Mouse (Mus musculus): Measurements from ENCODE around the gene Ppp1r1b. TPM values are rescaled to one million over a fixed set of nuclear protein-coding genes. Genes with fewer than 3 reads are reported as not detected.
A peak's percentile ranks its signal among the peaks of the same experiment; 100 is the strongest.

Ppp1r1b gene
- polyA plus RNA-seq, 1 experiment from 2014 or later = 0.13 TPM

- 6% methylated on average over 11 of the region's 11 CpGs for WGBS
- no peaks in the 10 kb centered on the region for H3K36me3 ChIP-seq
- H3K27ac ChIP-seq = 0 out of 2 replicates have a peak overlapping the region, but pooled peaks have one; percentile 3
- H3K4me1 ChIP-seq = peaks cover 35% of the 10 kb centered on the region
- H3K9ac ChIP-seq = 0 out of 2 replicates have a peak overlapping the region, but pooled peaks have one; percentile 18
- H3K9me3 ChIP-seq = no peaks in the 10 kb centered on the region
- peak overlapping the region; percentile 38; the same call in 1 of the 2 replicates for H3K4me3 ChIP-seq
- peaks cover 87% of the 10 kb centered on the region for H3K27me3 ChIP-seq (replicated peaks)
- peak; percentile 14; the same call in 1 of the 2 replicates for ATAC-seq (ENCODE audit: low FRiP score, low read depth)
- peak overlapping the region; percentile 84 for H3K4me2 ChIP-seq (replicated peaks)
These were observed 8.4 kb upstream of the Ppp1r1b start for GRCm38 (mm10) chr11:98339679-98340287.

GRCm38 (mm10) chr11:98340597-98340996 lies 7.6 kb upstream of the Ppp1r1b start:
- Histone ChIP-seq H3K27ac (no peak overlapping the region), H3K4me3 (no peak overlapping the region), H3K9me3 (no peaks in the 10 kb centered on the region), H3K36me3 (no peaks in the 10 kb centered on the region), H3K4me1 (peaks cover 35% of the 10 kb centered on the region), H3K4me2 (replicated peaks) (no peak overlapping the region), H3K27me3 (replicated peaks) (peaks cover 85% of the 10 kb centered on the region), H3K9ac (no peak overlapping the region)
- no peak for ATAC-seq (ENCODE audit: low FRiP score, low read depth)
- 8% methylated on average over 4 of the region's 4 CpGs for WGBS

GRCm38 (mm10) chr11:98341174-98341573 lies 7.0 kb upstream of the Ppp1r1b start:
- H3K27ac ChIP-seq = no peak overlapping the region
- peaks cover 35% of the 10 kb centered on the region for H3K4me1 ChIP-seq
- no peak overlapping the region for H3K9ac ChIP-seq
- H3K9me3 ChIP-seq = no peaks in the 10 kb centered on the region
- H3K4me3 ChIP-seq = no peak overlapping the region
- H3K36me3 ChIP-seq = no peaks in the 10 kb centered on the region
- ATAC-seq (ENCODE audit: low FRiP score, low read depth) = no peak
- peaks cover 85% of the 10 kb centered on the region for H3K27me3 ChIP-seq (replicated peaks)
- H3K4me2 ChIP-seq (replicated peaks) = no peak overlapping the region
- WGBS = 49% methylated on average over 4 of the region's 4 CpGs

GRCm38 (mm10) chr11:98342000-98342945 lies 5.9 kb upstream of the Ppp1r1b start:
- Histone ChIP-seq H3K4me2 (replicated peaks) (peak overlapping the region; percentile 48), H3K27me3 (replicated peaks) (peaks cover 85% of the 10 kb centered on the region), H3K9ac (0 out of 2 replicates have a peak overlapping the region, but pooled peaks have one; percentile 9), H3K36me3 (no peaks in the 10 kb centered on the region), H3K9me3 (no peaks in the 10 kb centered on the region), H3K27ac (no peak overlapping the region), H3K4me1 (peaks cover 35% of the 10 kb centered on the region), H3K4me3 (no peak overlapping the region)
- ATAC-seq (ENCODE audit: low FRiP score, low read depth) = peak; percentile 38; the same call in 1 of the 2 replicates
- WGBS = 2% methylated on average over 29 of the region's 29 CpGs

- no peak for ATAC-seq (ENCODE audit: low FRiP score, low read depth)
- Histone ChIP-seq H3K4me2 (replicated peaks) (peak overlapping the region; percentile 41), H3K4me1 (peaks cover 26% of the 10 kb centered on the region), H3K36me3 (no peaks in the 10 kb centered on the region), H3K27me3 (replicated peaks) (peaks cover 85% of the 10 kb centered on the region), H3K4me3 (no peak overlapping the region), H3K27ac (no peak overlapping the region), H3K9me3 (no peaks in the 10 kb centered on the region), H3K9ac (no peak overlapping the region)
- WGBS = under 1% methylated on average over 14 of the region's 14 CpGs
These were observed 3.0 kb upstream of the Ppp1r1b start for GRCm38 (mm10) chr11:98345253-98345652.

- H3K4me1 ChIP-seq = peaks cover 25% of the 10 kb centered on the region
- H3K9me3 ChIP-seq = no peaks in the 10 kb centered on the region
- no peak overlapping the region for H3K4me2 ChIP-seq (replicated peaks)
- H3K36me3 ChIP-seq = no peaks in the 10 kb centered on the region
- H3K9ac ChIP-seq = no peak overlapping the region
- H3K4me3 ChIP-seq = no peak overlapping the region
- WGBS = 9% methylated on average over 9 of the region's 9 CpGs
- no peak overlapping the region for H3K27ac ChIP-seq
- ATAC-seq (ENCODE audit: low FRiP score, low read depth) = no peak
- H3K27me3 ChIP-seq (replicated peaks) = peaks cover 88% of the 10 kb centered on the region
These were observed 2.0 kb upstream of the Ppp1r1b start for GRCm38 (mm10) chr11:98346168-98346567.

GRCm38 (mm10) chr11:98347385-98348082 lies 670 bp upstream of the Ppp1r1b start:
- H3K4me1 ChIP-seq = peaks cover 17% of the 10 kb centered on the region
- peaks cover 88% of the 10 kb centered on the region for H3K27me3 ChIP-seq (replicated peaks)
- H3K36me3 ChIP-seq = no peaks in the 10 kb centered on the region
- WGBS = under 1% methylated on average over 12 of the region's 12 CpGs
- peak overlapping the region; percentile 89; the same call in 1 of the 2 replicates for H3K4me2 ChIP-seq (replicated peaks)
- no peak overlapping the region for H3K4me3 ChIP-seq
- no peaks in the 10 kb centered on the region for H3K9me3 ChIP-seq
- H3K27ac ChIP-seq = no peak overlapping the region
- no peak for ATAC-seq (ENCODE audit: low FRiP score, low read depth)
- H3K9ac ChIP-seq = no peak overlapping the region

GRCm38 (mm10) chr11:98349308-98349707 lies 1.1 kb downstream of the Ppp1r1b start:
- Histone ChIP-seq H3K36me3 (no peaks in the 10 kb centered on the region), H3K9me3 (no peaks in the 10 kb centered on the region), H3K4me1 (peaks cover 15% of the 10 kb centered on the region), H3K27ac (no peak overlapping the region), H3K27me3 (replicated peaks) (peaks cover 94% of the 10 kb centered on the region), H3K4me3 (peak overlapping the region; percentile 46; the same call in 1 of the 2 replicates), H3K4me2 (replicated peaks) (peak overlapping the region; percentile 89), H3K9ac (no peak overlapping the region)
- ATAC-seq (ENCODE audit: low FRiP score, low read depth) = no peak
- under 1% methylated on average over 9 of the region's 9 CpGs for WGBS

- H3K27ac ChIP-seq = no peak overlapping the region
- H3K9me3 ChIP-seq = no peaks in the 10 kb centered on the region
- no peak overlapping the region for H3K4me3 ChIP-seq
- WGBS = 76% methylated on average over 18 of the region's 18 CpGs
- H3K4me2 ChIP-seq (replicated peaks) = no peak overlapping the region
- no peak for ATAC-seq (ENCODE audit: low FRiP score, low read depth)
- peaks cover 20% of the 10 kb centered on the region for H3K4me1 ChIP-seq
- no peak overlapping the region for H3K9ac ChIP-seq
- no peaks in the 10 kb centered on the region for H3K36me3 ChIP-seq
- H3K27me3 ChIP-seq (replicated peaks) = peaks cover 74% of the 10 kb centered on the region
These were observed 4.2 kb downstream of the Ppp1r1b start for GRCm38 (mm10) chr11:98352272-98352990.

- no peaks in the 10 kb centered on the region for H3K9me3 ChIP-seq
- no peaks in the 10 kb centered on the region for H3K36me3 ChIP-seq
- peaks cover 61% of the 10 kb centered on the region for H3K27me3 ChIP-seq (replicated peaks)
- no peak for ATAC-seq (ENCODE audit: low FRiP score, low read depth)
- 34% methylated on average over 8 of the region's 8 CpGs for WGBS
- H3K4me1 ChIP-seq = peaks cover 16% of the 10 kb centered on the region
- H3K27ac ChIP-seq = no peak overlapping the region
- no peak overlapping the region for H3K4me2 ChIP-seq (replicated peaks)
- no peak overlapping the region for H3K4me3 ChIP-seq
- H3K9ac ChIP-seq = no peak overlapping the region
These were observed 5.5 kb downstream of the Ppp1r1b start for GRCm38 (mm10) chr11:98353651-98354211.

- Histone ChIP-seq H3K4me3 (no peak overlapping the region), H3K27me3 (replicated peaks) (peaks cover 53% of the 10 kb centered on the region), H3K4me2 (replicated peaks) (no peak overlapping the region), H3K36me3 (no peaks in the 10 kb centered on the region), H3K9me3 (no peaks in the 10 kb centered on the region), H3K27ac (no peak overlapping the region), H3K9ac (0 out of 2 replicates have a peak overlapping the region, but pooled peaks have one; percentile 1), H3K4me1 (peaks cover 19% of the 10 kb centered on the region)
- WGBS = 68% methylated on average over 14 of the region's 14 CpGs
- ATAC-seq (ENCODE audit: low FRiP score, low read depth) = no peak
These were observed 6.2 kb downstream of the Ppp1r1b start for GRCm38 (mm10) chr11:98354445-98354844.
